Mouse (Mus musculus) ES-E14 (cell line): ENCODE data around the gene Arid5b. TPM values are rescaled to one million over a fixed set of nuclear protein-coding genes. Genes with fewer than 3 reads are reported as not detected.

Experiments used
- DNase-seq: peaks from one replicate; pipeline ENCODE4 v3.0.0-alpha.2; 2013; ENCODE audit warnings: low read depth, low spot score
- H3K27ac ChIP-seq: 2 replicates; pipeline ENCODE4 v1.5.1; 2012; ENCODE audit warnings: low read depth, mild to moderate bottlenecking, low read length, moderate library complexity, mixed read lengths; ENCODE audit not compliant: poor library complexity, insufficient read depth, severe bottlenecking
- H3K36me3 ChIP-seq: 2 replicates; pipeline ENCODE4 v1.6.1; 2012; ENCODE audit warnings: mild to moderate bottlenecking, low read length, moderate library complexity, mixed read lengths; ENCODE audit not compliant: control insufficient read depth, poor library complexity, insufficient read depth, severe bottlenecking
- H3K4me1 ChIP-seq, 2 experiments: fragments of 150-350 bp in 1 of 2; sonication (generic) in 1 of 2; 2 replicates each; pipeline ENCODE4 v1.6.1; 2012; ENCODE audit warnings: low read length in 2 of 2, mild to moderate bottlenecking in 1 of 2, mixed read lengths in 1 of 2; ENCODE audit not compliant: control insufficient read depth in 2 of 2, insufficient read depth in 2 of 2, poor library complexity in 1 of 2
- H3K4me3 ChIP-seq, 2 experiments: fragments of 150-350 bp in 1 of 2; sonication (generic) in 1 of 2; 2 replicates each; pipeline ENCODE4 v1.5.1; 2012; ENCODE audit warnings: low read length in 2 of 2, low read depth in 1 of 2, mild to moderate bottlenecking in 1 of 2, mixed read lengths in 1 of 2; ENCODE audit not compliant: insufficient read depth in 1 of 2, poor library complexity in 1 of 2, severe bottlenecking in 1 of 2
- H3K9ac ChIP-seq: 2 replicates; pipeline ENCODE4 v1.6.1; 2012; ENCODE audit warnings: low read depth, mild to moderate bottlenecking, low read length, mixed read lengths; ENCODE audit not compliant: poor library complexity, insufficient read depth, severe bottlenecking
- H3K9me3 ChIP-seq: fragments of 150-350 bp; sonication (generic); 2 replicates; pipeline ENCODE4 v1.6.1; 2012; ENCODE audit warnings: low read depth, mild to moderate bottlenecking, low read length; ENCODE audit not compliant: control insufficient read depth, insufficient read depth
- CHD2 ChIP-seq: IDR thresholded peaks from 2 replicates; pipeline ENCODE4 v1.6.1; 2014; ENCODE audit warnings: mild to moderate bottlenecking, low read depth, low read length, inconsistent platforms
- HCFC1 ChIP-seq: IDR thresholded peaks from 2 replicates; pipeline ENCODE4 v1.6.1; 2012; ENCODE audit warnings: low read length, inconsistent platforms, borderline replicate concordance; ENCODE audit not compliant: insufficient read depth
- MAFK ChIP-seq: IDR thresholded peaks from 2 replicates; pipeline ENCODE4 v1.6.1; 2014; ENCODE audit warnings: mild to moderate bottlenecking, low read depth, low read length, inconsistent platforms; ENCODE audit not compliant: insufficient read depth
- ZC3H11A ChIP-seq: IDR thresholded peaks from 2 replicates; pipeline ENCODE4 v1.6.1; 2012; ENCODE audit warnings: low read depth, mild to moderate bottlenecking, inconsistent platforms, low read length, borderline replicate concordance
- ZNF384 ChIP-seq: IDR thresholded peaks from 2 replicates; pipeline ENCODE4 v1.6.1; 2012; ENCODE audit warnings: low read depth, low read length, inconsistent platforms
- in situ Hi-C, 2 experiments: fragments of 600-800 bp; cut with MboI; formaldehyde crosslinking; loops; one replicate each; pipeline ENCODE4 v1.15.1; 2025; ENCODE audit warnings: low sequenced_read_pairs in 2 of 2, inconsistent platforms in 1 of 2; ENCODE audit not compliant: unreplicated experiment in 2 of 2
- total RNA-seq: library from RNA; depleted of rRNA; stranded (reverse); fragments of 300-350 nt; gene quantifications from 2 replicates; pipeline ENCODE4 v1.2.3, GENCODE M21; 2012

Gene Arid5b
- total RNA-seq, 1 experiment, result 26.2 TPM

DNA sequence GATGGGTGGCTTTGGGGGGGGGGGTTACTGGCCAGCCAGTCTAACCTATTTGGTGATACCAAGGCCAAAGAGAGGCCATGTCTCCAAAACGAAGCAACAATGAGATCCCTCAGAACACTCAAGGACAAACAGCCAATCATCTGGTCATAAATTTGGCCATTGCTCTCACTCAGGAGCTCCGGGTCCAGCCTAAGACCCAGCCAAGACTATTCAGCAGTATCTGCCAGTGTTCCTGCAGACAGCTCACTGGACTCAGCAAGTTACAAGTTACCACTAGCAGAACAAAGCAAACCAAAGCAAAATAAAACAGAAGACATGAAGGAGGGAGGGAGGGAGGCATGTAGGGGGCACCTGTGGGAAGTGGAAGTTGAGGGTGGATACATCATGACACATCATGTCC lies 157.3 kb downstream of the Arid5b start:
- H3K36me3 ChIP-seq, result peaks cover 29% of the 10 kb centered on the region
- no peak overlapping the region for H3K27ac ChIP-seq
- DNase-seq, result no peak
- no peaks in the 10 kb centered on the region for H3K9me3 ChIP-seq
- in situ Hi-C loops, result no loop called here
- TF ChIP-seq ZNF384, result no peak
- TF ChIP-seq MAFK, result no peak
- TF ChIP-seq CHD2, result no peak
- no peak for TF ChIP-seq HCFC1
- no peak for TF ChIP-seq ZC3H11A
- peaks cover 4 to 9% of the 10 kb centered on the region in 2 experiments; a peak in 2 of 4 replicates for H3K4me1 ChIP-seq
- no peak overlapping the region for H3K9ac ChIP-seq
- H3K4me3 ChIP-seq, result no peak overlapping the region

DNA sequence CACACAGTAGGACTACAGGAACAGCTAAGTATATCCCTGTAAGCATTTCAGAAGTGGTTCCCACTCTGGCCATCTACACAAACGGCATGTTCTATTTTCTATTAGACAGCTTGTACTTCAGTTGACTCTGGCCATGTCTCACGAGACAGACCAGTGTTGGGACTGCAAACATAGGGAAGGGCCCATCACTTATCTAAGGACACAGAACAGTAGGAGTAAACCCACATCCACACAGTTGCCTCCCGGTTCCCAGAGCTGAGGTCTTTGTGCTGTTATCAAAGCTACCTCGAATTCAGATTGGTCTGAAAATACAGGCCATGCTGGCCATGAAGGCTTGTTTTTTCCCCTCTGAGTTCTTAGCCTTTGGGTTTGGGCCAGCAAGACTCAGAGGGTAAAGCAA lies 158.5 kb downstream of the Arid5b start:
- Histone ChIP-seq H3K4me1 (peaks cover 6 to 9% of the 10 kb centered on the region in 2 experiments; a peak in 3 of 4 replicates), H3K9me3 (no peaks in the 10 kb centered on the region), H3K27ac (no peak overlapping the region), H3K4me3 (no peak overlapping the region), H3K36me3 (peaks cover 28% of the 10 kb centered on the region), H3K9ac (no peak overlapping the region)
- TF ChIP-seq ZC3H11A (no peak), HCFC1 (no peak), MAFK (no peak), CHD2 (no peak), ZNF384 (no peak)
- in situ Hi-C loops, result no loop called here
- no peak for DNase-seq

DNA sequence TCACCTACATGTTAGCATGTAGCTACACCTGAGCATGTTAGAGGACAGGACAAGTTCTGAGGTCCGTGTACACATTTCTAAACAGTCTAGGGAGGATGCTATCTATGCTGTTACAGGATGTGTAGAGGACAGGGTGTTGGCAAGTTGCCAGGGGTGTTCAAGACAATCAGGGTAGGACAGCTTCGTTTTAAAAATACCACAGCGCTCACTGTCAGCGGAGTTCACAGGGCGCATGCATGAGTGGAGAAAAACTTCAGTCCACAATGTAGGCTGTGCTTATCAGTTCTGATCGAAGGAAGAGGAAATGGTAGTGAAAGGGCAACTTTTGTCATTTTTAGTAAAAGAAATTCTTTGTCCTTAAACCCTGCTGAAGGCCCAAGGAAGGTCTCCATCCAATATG lies 159.3 kb downstream of the Arid5b start:
- no peak overlapping the region for H3K27ac ChIP-seq
- H3K4me3 ChIP-seq, result no peak overlapping the region
- H3K9ac ChIP-seq, result no peak overlapping the region
- H3K36me3 ChIP-seq, result peaks cover 25% of the 10 kb centered on the region
- H3K4me1 ChIP-seq, result peaks cover 9 to 10% of the 10 kb centered on the region in 2 experiments; a peak in 3 of 4 replicates
- no peaks in the 10 kb centered on the region for H3K9me3 ChIP-seq
- in situ Hi-C loops, result no loop called here
- no peak for DNase-seq
- TF ChIP-seq MAFK (no peak), ZC3H11A (no peak), HCFC1 (no peak)

DNA sequence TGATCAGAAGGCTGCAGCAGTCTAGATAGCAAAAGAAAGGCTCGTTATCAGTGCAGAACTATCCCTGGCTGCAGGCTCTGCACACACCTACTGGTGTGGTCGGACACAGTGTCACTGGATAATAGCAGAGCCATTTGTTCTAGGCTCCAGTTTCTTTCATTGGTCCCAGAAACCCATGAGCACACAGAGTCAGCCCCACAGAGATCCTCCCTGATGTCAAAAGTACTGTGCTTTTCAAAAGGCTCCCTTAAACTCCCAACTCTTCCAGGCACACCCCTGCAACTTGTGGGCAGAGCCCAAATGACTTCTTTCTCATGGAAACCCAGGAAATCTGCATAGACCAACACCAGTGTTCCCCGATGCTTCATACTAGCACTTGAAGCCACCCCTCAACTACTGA lies 163.6 kb downstream of the Arid5b start:
- Histone ChIP-seq H3K9me3 (no peaks in the 10 kb centered on the region), H3K27ac (no peak overlapping the region; the same call in 1 of the 2 replicates), H3K4me1 (peaks cover 26 to 36% of the 10 kb centered on the region in 2 experiments), H3K36me3 (peaks cover 24% of the 10 kb centered on the region), H3K4me3 (no peak overlapping the region), H3K9ac (no peak overlapping the region)
- DNase-seq, result peak; percentile 59
- TF ChIP-seq CHD2, result no peak
- no peak for TF ChIP-seq HCFC1
- TF ChIP-seq MAFK, result no peak
- TF ChIP-seq ZNF384, result no peak
- no peak for TF ChIP-seq ZC3H11A
- in situ Hi-C loops, result no loop called here

DNA sequence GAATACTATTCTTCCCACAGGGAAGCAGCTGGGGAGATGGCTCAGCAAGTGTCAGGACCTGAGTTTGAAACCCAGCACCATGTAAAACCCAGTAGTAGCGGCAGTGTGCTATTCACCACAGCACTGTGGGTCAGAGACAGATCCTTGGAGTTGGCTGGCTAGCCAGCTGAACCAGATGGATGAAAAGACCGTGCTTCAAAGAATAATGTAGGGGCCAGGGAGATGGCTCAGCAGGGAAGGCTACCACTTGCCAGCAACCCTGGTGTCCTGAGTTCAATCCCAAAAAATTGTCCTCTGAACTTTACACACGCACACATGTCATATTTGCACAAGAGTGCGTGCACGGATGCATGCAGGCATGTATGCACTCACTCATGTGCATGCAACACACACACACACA lies 164.9 kb downstream of the Arid5b start:
- in situ Hi-C loops, result no loop called here
- Histone ChIP-seq H3K27ac (peak overlapping the region; percentile 13; the same call in 1 of the 2 replicates), H3K9me3 (no peaks in the 10 kb centered on the region), H3K4me3 (0 out of 4 replicates have a peak overlapping the region, but pooled peaks of 1 of the 2 experiments have one; percentile 11), H3K36me3 (peaks cover 28% of the 10 kb centered on the region), H3K9ac (no peak overlapping the region), H3K4me1 (peaks cover 23 to 32% of the 10 kb centered on the region in 2 experiments)
- TF ChIP-seq ZC3H11A, result no peak
- TF ChIP-seq ZNF384, result no peak
- no peak for TF ChIP-seq HCFC1
- no peak for TF ChIP-seq MAFK
- TF ChIP-seq CHD2, result no peak
- no peak for DNase-seq
